Mouse (Mus musculus) adipocyte (in vitro differentiated cells): ENCODE results near the gene Polr2j.
"Not testable (repeated sequence)": the region's sequence is repeated elsewhere in the genome, so short reads cannot be mapped to it uniquely, and the experiment has no call there.

Source experiments
- DNase-seq: peaks from one replicate; pipeline ENCODE4 v3.0.0-alpha.2; 2016; ENCODE audit warnings: low spot score

Polr2j gene

GRCm38 (mm10) chr5:136108486-136108885 is 7.9 kb upstream of the Polr2j start:
- peak; percentile 50 for DNase-seq

- DNase-seq, result peak; percentile 48
Observed at GRCm38 (mm10) chr5:136109042-136109441, 7.4 kb upstream of the Polr2j start.

- not testable (repeated sequence) for DNase-seq
Observed at GRCm38 (mm10) chr5:136113546-136113945, 2.9 kb upstream of the Polr2j start.

GRCm38 (mm10) chr5:136116784-136117112 is 317 bp downstream of the Polr2j start:
- no peak for DNase-seq

- no peak for DNase-seq
Observed at GRCm38 (mm10) chr5:136122165-136122564, 5.7 kb downstream of the Polr2j start.

GRCm38 (mm10) chr5:136135571-136136291 is 19.3 kb downstream of the Polr2j start, which contains the start of the genes Lrwd1 and Alkbh4:
Gene Lrwd1 (minus strand): TSS chr5:136136074.
Gene Alkbh4 (plus strand): TSS chr5:136136146.
- DNase-seq, result peak; percentile 98

- DNase-seq, result peak; percentile 37
Observed at GRCm38 (mm10) chr5:136136292-136136990, 20.0 kb downstream of the Polr2j start.

GRCm38 (mm10) chr5:136137658-136138274 is 21.3 kb downstream of the Polr2j start:
- peak; percentile 81 for DNase-seq

- no peak for DNase-seq
Observed at GRCm38 (mm10) chr5:136139393-136139792, 23.0 kb downstream of the Polr2j start.

- no peak for DNase-seq
Observed at GRCm38 (mm10) chr5:136140057-136140482, 23.6 kb downstream of the Polr2j start.

GRCm38 (mm10) chr5:136142746-136143145 is 26.3 kb downstream of the Polr2j start:
- no peak for DNase-seq

GRCm38 (mm10) chr5:136143161-136143755 is 26.8 kb downstream of the Polr2j start:
- peak; percentile 16 for DNase-seq

- DNase-seq, result no peak
Observed at GRCm38 (mm10) chr5:136144606-136145430, 28.4 kb downstream of the Polr2j start.

- no peak for DNase-seq
Observed at GRCm38 (mm10) chr5:136146936-136147335, 30.5 kb downstream of the Polr2j start.

GRCm38 (mm10) chr5:136147704-136148103 is 31.3 kb downstream of the Polr2j start:
- DNase-seq, result no peak

GRCm38 (mm10) chr5:136149134-136149576 is 32.7 kb downstream of the Polr2j start:
- not testable (repeated sequence) for DNase-seq

GRCm38 (mm10) chr5:136152365-136152764 is 35.9 kb downstream of the Polr2j start:
- DNase-seq, result no peak

- peak; percentile 57 for DNase-seq
Observed at GRCm38 (mm10) chr5:136155399-136155798, 39.0 kb downstream of the Polr2j start.

- DNase-seq, result peak; percentile 69
Observed at GRCm38 (mm10) chr5:136160084-136160483, 43.7 kb downstream of the Polr2j start.

- DNase-seq, result no peak
Observed at GRCm38 (mm10) chr5:136163807-136164474, 47.5 kb downstream of the Polr2j start.

- DNase-seq, result no peak
Observed at GRCm38 (mm10) chr5:136165246-136165645, 48.8 kb downstream of the Polr2j start.
